Mouse (Mus musculus): ENCODE measurements around the gene Cbarp.

The Cbarp gene

GRCm38 (mm10) chr10:80157141-80157929 lies 16.7 kb upstream of the Cbarp start:
- no peak for DNase-seq (ENCODE audit: low read depth, low spot score)

GRCm38 (mm10) chr10:80156752-80157053 lies 16.1 kb upstream of the Cbarp start:
- DNase-seq (ENCODE audit: low read depth, low spot score), result no peak

- no peak for DNase-seq (ENCODE audit: low read depth, low spot score)
These were observed 15.5 kb upstream of the Cbarp start for GRCm38 (mm10) chr10:80156002-80156751.

DNA sequence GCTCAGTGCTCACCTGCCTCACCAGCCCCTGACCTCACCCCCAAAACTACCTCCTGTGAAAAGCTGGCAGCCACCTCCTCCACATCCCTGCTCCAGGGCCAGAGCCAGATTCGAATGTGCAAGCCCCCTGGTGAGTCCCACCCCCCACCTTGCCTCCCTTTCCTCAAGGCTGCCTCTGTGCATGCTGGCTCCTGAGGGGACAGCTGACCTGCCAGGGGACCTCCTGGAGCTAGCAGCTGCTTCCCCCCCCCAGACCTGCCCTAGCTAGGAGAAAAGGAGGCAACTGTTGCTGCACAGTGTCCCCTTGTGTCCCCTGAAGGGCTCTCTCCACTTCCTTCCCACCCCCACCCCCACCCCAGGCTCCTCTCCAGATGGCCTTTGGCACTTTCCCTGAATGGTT lies 14.6 kb upstream of the Cbarp start:
- no peak for DNase-seq (ENCODE audit: low read depth, low spot score)

DNA sequence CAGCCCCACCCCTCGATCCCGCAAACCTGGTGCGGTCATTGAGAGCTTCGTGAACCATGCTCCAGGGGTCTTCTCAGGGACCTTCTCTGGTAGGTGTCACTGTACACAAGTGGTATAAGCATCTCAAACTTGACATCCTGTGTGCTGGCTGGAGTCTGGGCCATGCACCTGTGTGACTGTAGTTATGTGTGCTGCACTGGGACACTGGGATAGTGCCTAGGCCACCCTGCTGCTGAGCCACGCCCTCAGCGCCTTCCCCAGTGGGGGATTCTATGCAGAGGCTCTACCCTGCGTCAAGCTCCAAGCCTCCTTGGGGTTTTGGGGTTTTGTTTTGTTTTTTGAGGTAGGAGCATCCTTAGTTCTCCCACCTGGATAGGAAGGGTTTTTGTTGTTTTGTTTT lies 13.7 kb upstream of the Cbarp start:
- no peak for DNase-seq (ENCODE audit: low read depth, low spot score)

DNA sequence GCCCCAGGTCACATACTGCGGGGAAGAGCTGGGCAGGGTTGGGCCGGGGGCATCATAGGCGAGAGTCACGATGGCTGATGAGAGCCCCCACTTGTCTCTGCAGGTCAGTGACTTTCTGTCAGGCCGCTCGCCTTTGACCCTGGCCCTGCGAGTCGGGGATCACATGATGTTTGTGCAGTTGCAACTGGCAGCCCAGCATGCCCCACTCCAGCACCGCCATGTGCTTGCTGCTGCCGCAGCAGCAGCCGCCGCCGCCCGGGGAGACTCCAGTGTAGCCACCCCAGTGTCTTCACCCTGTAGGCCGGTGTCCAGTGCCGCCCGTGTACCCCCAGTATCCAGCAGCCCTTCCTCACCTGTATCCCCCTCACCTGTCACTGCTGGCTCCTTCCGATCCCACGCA lies 13.1 kb upstream of the Cbarp start:
- no peak for DNase-seq (ENCODE audit: low read depth, low spot score)

DNA sequence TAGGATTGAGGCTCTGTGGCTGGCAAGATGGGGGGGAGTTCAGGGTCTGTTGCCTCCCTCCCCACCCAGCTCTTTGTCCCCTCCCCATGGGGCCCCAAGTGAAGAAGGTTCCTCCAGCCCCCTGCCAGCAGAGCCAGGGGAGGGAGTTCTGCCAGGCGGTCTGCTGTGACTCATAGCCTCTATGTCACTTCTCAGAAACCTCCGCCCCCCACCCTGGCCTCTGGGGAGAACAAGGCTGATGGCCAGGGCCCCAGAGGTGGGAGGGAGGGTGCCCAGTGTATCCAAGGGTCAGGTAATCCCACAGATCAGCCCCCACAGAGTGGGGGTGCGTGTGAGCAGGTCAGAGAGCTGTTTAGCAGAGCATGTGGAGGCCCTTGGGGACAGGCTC lies 12.2 kb upstream of the Cbarp start:
- DNase-seq (ENCODE audit: low read depth, low spot score), result no peak

DNA sequence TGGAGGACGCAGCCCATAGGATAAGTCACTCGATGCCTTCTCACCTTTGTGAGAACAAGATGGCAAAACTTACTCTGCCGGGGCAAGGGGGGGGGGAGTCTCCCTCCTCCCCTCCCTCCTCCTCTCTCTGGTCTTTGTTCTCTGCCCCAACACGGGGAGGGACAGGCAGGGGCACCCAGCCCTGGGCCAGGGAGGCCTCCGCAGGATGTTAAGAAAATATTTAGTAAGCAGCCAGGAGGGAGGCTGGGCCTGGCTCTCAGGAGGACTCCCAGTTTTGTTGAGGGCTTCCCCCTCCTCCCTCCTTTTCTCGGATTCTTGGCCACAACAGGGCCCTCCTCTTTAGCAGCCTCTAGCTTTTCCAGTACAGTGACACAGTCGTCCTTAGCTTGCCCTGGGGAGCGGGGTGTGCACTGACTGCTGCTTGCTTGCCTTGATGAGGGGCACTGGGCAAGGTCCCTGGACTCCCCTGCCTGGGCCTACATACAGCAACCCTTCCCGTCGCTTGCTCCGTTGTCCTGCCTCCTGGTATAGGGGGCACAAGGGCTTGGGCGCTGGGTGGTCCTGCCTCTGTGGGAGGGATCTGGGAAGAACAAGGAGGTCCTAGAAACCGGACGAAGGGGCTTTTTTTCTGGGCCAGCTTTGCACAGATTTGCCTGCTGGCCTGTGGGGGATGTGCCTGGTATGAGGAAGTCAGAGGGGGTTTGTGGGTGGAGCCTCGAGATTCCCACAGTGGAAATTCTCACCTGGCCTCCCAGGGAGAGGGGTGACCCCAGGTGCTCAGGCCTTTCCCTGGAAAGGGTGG lies 11.6 kb upstream of the Cbarp start:
- DNase-seq (ENCODE audit: low read depth, low spot score), result no peak

DNA sequence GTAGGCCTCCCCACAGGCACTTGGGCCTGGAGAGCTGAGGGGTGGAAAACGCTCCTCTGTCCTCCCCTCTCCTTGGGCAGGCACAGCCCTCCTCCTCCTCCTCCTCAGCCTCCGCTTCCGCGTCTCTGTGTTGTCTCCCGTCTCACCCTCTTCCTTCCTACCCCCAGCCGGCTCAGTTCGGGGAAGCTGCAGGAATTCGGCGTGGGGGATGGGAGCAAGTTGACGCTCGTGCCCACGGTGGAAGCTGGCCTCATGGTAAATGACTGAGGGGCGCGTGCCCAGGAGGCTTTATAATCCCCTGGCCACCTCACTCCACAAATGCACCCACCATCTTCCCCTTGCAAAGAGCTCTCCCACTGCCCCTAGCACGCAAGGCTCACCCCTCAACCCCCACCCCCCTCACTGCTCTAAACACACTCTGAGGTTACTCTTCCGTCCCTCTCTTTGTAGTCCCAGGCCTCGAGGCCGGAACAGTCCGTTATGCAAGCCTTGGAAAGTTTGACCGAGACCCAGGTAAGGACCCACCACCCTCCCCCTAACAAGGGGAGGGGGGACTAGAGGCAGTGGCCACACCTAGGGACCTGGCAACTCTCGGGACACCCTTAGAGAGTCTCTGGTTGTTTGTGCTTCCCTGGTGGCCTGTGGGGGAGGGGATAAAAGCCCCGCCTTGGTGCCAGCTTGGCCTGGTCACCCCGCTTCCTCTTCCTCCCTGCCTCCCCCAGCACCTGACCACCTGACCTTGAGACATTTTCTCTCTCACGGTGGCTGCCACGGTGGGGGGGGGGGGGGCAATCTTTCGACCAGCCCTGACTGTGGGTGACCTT lies 10.8 kb upstream of the Cbarp start:
- no peak for DNase-seq (ENCODE audit: low read depth, low spot score)

DNA sequence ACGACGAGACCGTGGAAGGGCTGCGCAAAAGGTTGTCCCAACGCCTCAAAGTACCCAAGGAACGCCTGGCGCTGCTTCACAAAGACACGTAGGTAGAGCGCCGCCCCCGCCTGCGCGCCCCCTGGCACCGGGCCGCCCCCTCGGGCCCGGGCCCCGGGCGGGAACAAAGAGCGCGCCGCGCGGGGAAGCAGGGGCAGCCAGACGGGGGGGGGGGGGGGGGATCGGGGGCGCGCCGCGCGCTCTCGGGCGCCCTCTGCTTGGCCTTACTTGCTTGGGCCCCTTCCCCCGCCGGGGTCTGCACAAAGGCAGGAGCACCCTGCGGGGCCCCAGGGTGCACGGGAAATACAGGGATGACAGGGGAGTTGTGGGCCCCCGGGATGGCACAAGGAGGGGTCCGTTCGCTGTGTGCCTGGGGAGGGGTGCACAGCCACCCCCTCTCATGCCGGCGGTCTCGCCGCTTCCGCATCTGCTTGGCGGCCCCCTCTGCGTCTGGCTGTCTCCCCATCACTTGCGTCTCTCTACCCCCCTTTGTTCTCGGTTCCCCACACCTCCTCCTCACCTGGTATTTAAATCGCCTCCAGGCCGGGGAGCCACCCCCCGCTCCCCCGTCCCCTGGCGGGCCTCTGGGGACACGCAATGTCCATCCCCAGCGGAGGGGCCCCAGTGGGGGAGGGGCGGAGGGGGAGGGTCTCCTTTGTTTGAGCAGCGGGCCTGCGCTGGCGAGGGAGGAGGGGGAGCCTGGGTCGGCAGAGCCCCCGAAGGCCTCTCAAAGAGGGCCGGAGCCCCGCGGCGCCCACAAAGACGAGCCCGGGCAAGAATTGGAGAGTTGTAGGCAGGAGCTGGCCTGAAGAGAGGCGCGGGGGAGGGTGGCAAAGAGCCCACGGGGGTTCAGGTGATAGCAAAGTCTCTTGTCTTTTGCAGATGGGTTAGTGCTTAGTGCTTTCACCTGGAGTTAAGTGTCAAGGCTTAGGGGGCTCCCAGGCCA lies 9.9 kb upstream of the Cbarp start:
- DNase-seq (ENCODE audit: low read depth, low spot score), result no peak

DNA sequence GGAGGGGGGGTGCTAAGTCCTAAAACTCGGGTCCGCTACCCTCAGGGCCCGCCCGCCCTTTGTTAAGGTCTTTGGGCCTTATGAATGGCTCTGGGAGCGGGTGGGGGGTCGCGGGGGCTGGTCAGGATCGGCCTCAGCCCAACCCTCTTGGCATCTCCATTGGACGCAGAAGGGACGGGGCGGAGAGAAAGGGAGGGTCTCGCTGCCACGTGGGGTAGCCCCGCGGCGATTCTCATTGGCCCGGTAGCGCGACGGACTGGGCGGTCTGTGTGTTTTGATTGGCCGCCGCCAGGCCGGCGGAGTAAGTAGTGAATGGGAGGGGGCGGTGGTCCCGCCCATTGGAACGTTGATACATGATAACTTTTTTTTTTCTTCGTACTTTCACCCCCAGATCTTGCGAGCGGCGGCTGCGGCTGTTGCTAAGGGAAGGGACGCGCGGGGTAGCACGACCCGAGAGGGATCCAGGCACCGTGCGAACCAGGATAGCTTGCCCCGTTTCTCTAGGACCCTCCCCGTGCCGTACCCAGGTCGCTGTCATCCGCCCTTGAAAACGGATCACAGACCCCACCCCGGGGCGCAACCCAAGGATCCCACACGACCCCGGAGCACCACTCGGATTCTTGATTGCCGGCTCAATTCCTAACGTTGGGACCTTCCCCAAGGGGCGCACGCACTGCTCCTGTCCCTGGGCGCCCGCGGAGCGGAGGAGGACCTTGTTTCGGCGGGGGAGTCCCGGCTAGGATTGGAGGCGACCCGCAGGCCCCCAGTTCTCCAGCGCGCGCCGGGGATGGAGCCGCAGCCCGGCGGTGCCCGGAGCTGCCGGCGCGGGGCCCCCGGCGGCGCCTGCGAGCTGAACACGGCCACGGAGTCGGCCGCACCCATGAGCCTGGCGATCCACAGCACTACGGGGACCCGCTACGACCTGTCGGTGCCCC lies 8.9 kb upstream of the Cbarp start:
- DNase-seq (ENCODE audit: low read depth, low spot score), result peak; percentile 93

DNA sequence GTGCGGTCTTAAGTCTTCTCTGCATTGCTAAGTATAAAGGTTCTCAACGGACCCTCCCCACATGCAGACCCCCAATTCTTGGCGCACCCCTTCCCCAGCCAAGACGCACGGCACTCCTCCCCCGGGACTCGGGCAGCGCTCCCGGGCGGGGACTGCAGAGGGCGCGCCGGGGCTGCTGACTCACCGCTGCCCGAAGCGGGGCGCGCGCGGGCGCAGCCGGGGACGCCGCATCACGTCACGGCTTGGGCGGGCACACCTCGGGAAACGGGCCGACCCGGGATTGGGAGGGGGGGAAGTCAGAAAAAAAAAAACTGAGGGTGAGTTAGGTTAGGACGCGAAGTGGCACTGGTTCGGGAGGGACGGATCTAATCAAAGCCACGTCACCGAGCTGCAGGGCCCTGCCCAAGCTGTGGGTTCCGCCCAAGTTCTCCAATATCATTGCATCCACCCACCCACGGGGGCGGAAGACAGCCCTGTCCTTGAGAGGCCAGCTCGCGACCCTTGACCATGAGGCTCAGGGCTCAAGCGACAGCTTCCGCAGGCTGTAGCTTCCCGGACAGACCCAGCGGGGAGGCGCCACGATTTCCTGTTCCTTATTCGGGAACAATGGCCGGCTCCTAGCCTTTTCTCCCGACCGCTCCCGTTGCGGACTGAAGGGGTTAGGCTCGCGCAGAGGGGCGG lies 8.1 kb upstream of the Cbarp start:
- peak; percentile 81 for DNase-seq (ENCODE audit: low read depth, low spot score)

- DNase-seq (ENCODE audit: low read depth, low spot score), result no peak
These were observed 7.3 kb upstream of the Cbarp start, which contains the start of gene Midn for GRCm38 (mm10) chr10:80147719-80148601. Midn (plus strand) TSS chr10:80148272.

- no peak for DNase-seq (ENCODE audit: low read depth, low spot score)
These were observed 6.6 kb upstream of the Cbarp start for GRCm38 (mm10) chr10:80147146-80147718.

GRCm38 (mm10) chr10:80146568-80147011 lies 6.0 kb upstream of the Cbarp start:
- DNase-seq (ENCODE audit: low read depth, low spot score), result no peak

- DNase-seq (ENCODE audit: low read depth, low spot score), result no peak
These were observed 5.3 kb upstream of the Cbarp start for GRCm38 (mm10) chr10:80145896-80146295.

Data from retina, postnatal 7 days (tissue).